Mouse (Mus musculus): ENCODE measurements around the gene Atp4a. TPM values are rescaled to one million over a fixed set of nuclear protein-coding genes. Genes with fewer than 3 reads are reported as not detected.

Gene Atp4a
- total RNA-seq, 2 experiments from 2014 or later, result 0.79 to 1.4 TPM

Other genes starting within 250 kb of the Atp4a start
- not detected for gene Prodh2, start 218.6 kb upstream of the Atp4a start, total RNA-seq (2021)
- 100 to 1,000 TPM; 160 to 163 TPM for gene Arhgap33, start 177.1 kb upstream of the Atp4a start, total RNA-seq (2021)
- gene Hspb6, start 160.0 kb upstream of the Atp4a start, total RNA-seq (2021), result 1 to 10 TPM; 6.2 to 6.6 TPM
- 1 to 10 TPM; 4.9 to 5.9 TPM for gene Proser3, start 159.9 kb upstream of the Atp4a start, total RNA-seq (2021)
- 10 to 100 TPM; 34.1 to 43.4 TPM for gene Lin37, start 152.4 kb upstream of the Atp4a start, total RNA-seq (2021)
- 10 to 100 TPM; 57.4 to 62.5 TPM for gene U2af1l4, start 148.9 kb upstream of the Atp4a start, total RNA-seq (2021)
- gene Gm49396, start 148.9 kb upstream of the Atp4a start, total RNA-seq (2021), result 1 to 10 TPM; 4.7 to 5.3 TPM
- gene Psenen, start 148.6 kb upstream of the Atp4a start, total RNA-seq (2021), result 10 to 100 TPM; 77.0 to 84.1 TPM
- 1 to 10 TPM; 2.1 to 3.7 TPM for gene Igflr1, start 146.8 kb upstream of the Atp4a start, total RNA-seq (2021)
- 10 to 100 TPM; 46.1 to 54.4 TPM for gene Kmt2b, start 123.5 kb upstream of the Atp4a start, total RNA-seq (2021)
- not detected for gene Zbtb32, start 113.3 kb upstream of the Atp4a start, total RNA-seq (2021)
- under 1 TPM in 1 of 2 experiments, not detected in 1; 0.52 TPM for gene Upk1a, start 99.4 kb upstream of the Atp4a start, total RNA-seq (2021)
- 100 to 1,000 TPM; 793 to 817 TPM for gene Cox6b1, start 86.1 kb upstream of the Atp4a start, total RNA-seq (2021)
- gene Etv2, start 76.4 kb upstream of the Atp4a start, total RNA-seq (2021), result not detected
- gene Rbm42, start 61.9 kb upstream of the Atp4a start, total RNA-seq (2021), result 10 to 100 TPM; 70.4 to 75.5 TPM
- gene Haus5, start 47.2 kb upstream of the Atp4a start, total RNA-seq (2021), result 1 to 10 TPM; 4.5 to 5.0 TPM
- not detected for gene Pmis2, start 40.6 kb upstream of the Atp4a start, total RNA-seq (2021)
- not detected for gene 2200002J24Rik, start 13.3 kb upstream of the Atp4a start, total RNA-seq (2021)
- 100 to 1,000 TPM; 127 to 143 TPM for gene Tmem147, start 17.3 kb downstream of the Atp4a start, total RNA-seq (2021)
- gene Gapdhs, start 31.5 kb downstream of the Atp4a start, total RNA-seq (2021), result not detected
- gene Sbsn, start 39.3 kb downstream of the Atp4a start, total RNA-seq (2021), result 10 to 100 TPM in 1 of 2 experiments, 1 to 10 TPM in 1; 6.8 to 10.7 TPM
- gene Dmkn, start 51.5 kb downstream of the Atp4a start, total RNA-seq (2021), result 1 to 10 TPM; 1.3 to 2.2 TPM
- not detected for gene Krtdap, start 75.7 kb downstream of the Atp4a start, total RNA-seq (2021)
- gene Ffar2, start 111.6 kb downstream of the Atp4a start, total RNA-seq (2021), result not detected
- gene Ffar3, start 144.0 kb downstream of the Atp4a start, total RNA-seq (2021), result under 1 TPM; 0.24 to 0.32 TPM
- gene Ffar1, start 149.4 kb downstream of the Atp4a start, total RNA-seq (2021), result not detected
- not detected for gene Cd22, start 168.1 kb downstream of the Atp4a start, total RNA-seq (2021)
- 100 to 1,000 TPM; 306 to 317 TPM for gene Mag, start 202.7 kb downstream of the Atp4a start, total RNA-seq (2021)
- gene Hamp2, start 212.5 kb downstream of the Atp4a start, total RNA-seq (2021), result not detected
- not detected for gene Hamp, start 231.8 kb downstream of the Atp4a start, total RNA-seq (2021)
- 100 to 1,000 TPM; 122 to 124 TPM for gene Usf2, start 244.6 kb downstream of the Atp4a start, total RNA-seq (2021)

Data from layer of hippocampus, postnatal 14 days (tissue).